Mouse (Mus musculus) lung, postnatal 0 days (tissue): Measurements from ENCODE around the gene Nhlrc2.

Source experiments
- CTCF ChIP-seq: IDR thresholded peaks from 2 replicates; pipeline ENCODE4 v1.5.1; 2016; ENCODE audit warnings: antibody characterized with exemption, mild to moderate bottlenecking
- EP300 ChIP-seq: IDR thresholded peaks from 2 replicates; pipeline ENCODE4 v1.6.1; 2016; ENCODE audit warnings: antibody characterized with exemption, mild to moderate bottlenecking, control low read depth

DNA sequence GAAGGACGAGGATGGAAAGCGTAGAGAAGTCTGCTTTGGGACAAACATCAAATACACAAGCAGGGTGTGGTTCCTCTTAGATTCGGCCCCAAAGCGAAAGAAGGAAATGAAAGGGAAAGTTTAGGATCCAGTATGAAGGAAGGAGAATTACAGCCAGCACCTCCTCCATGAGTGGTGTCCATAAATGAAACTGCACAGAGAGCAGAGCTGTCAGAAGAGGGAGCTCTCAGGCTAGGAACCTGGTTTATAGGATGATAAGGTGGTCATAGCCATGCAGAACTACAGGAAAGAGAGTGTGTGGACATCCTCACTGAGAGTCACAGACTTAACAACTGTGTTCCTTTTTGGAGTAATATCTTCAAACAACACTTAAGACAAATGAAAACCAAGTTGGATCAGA lies 18.0 kb downstream of the Nhlrc2 start:
- TF ChIP-seq CTCF (peak; percentile 90), EP300 (peak; percentile 34; the same call in 1 of the 2 replicates)
